Mouse (Mus musculus) thymus, postnatal 14 days (tissue): ENCODE measurements around the gene 4930595M18Rik.

ENCODE experiments used
- DNase-seq: peaks from one replicate; pipeline ENCODE4 v3.0.0; 2021

Gene 4930595M18Rik

GRCm38 (mm10) chrX:81458021-81458420 lies at the start of gene 4930595M18Rik:
TSS of gene 4930595M18Rik (minus strand) at chrX:81458121.
- no peak for DNase-seq

GRCm38 (mm10) chrX:81472500-81472899 lies 14.6 kb upstream of the 4930595M18Rik start:
- DNase-seq: no peak
